Mouse (Mus musculus) megakaryocyte, embryonic 14.5 days (primary cell): ENCODE data around the gene Otogl. TPM values are rescaled to one million over a fixed set of nuclear protein-coding genes. Genes with fewer than 3 reads are reported as not detected.

Experiments used
- H3K27me3 ChIP-seq: replicated peaks from 2 replicates; pipeline ENCODE3; 2012; ENCODE audit warnings: inconsistent platforms
- H3K36me3 ChIP-seq: replicated peaks from 2 replicates; pipeline ENCODE3; 2012; ENCODE audit warnings: low read length, inconsistent platforms, mixed read lengths
- H3K4me1 ChIP-seq: 2 replicates; pipeline ENCODE4 v1.6.1; 2012; ENCODE audit warnings: inconsistent platforms
- H3K4me3 ChIP-seq: replicated peaks from 2 replicates; pipeline ENCODE3; 2012; ENCODE audit warnings: moderate library complexity, mild to moderate bottlenecking, inconsistent platforms
- H3K9me3 ChIP-seq: 2 replicates; pipeline ENCODE4 v1.6.1; 2012; ENCODE audit warnings: inconsistent platforms
- FLI1 ChIP-seq: IDR thresholded peaks from 2 replicates; pipeline ENCODE4 v1.6.1; 2012; ENCODE audit warnings: low read length, inconsistent platforms, mixed read lengths
- GATA1 ChIP-seq: IDR thresholded peaks from 3 replicates; pipeline ENCODE4 v1.6.1; 2012; ENCODE audit warnings: mixed read lengths, low read length, inconsistent platforms, borderline replicate concordance
- polyA plus RNA-seq: library from polyadenylated mRNA; stranded (reverse); fragments of >175 nt; gene quantifications from 2 replicates; pipeline ENCODE4 v1.2.3, GENCODE M21; 2012; ENCODE audit warnings: low replicate concordance; ENCODE audit not compliant: insufficient read depth

Otogl gene
- polyA plus RNA-seq = not detected in 2 replicates

GRCm38 (mm10) chr10:107912084-107912573 lies at the start of gene Otogl:
Otogl (minus strand) TSS chr10:107912134.
- no peaks in the 10 kb centered on the region for H3K27me3 ChIP-seq
- H3K4me3 ChIP-seq = no peak within 1 kb of the TSS
- H3K36me3 ChIP-seq = no peaks in the 10 kb centered on the region
- H3K9me3 ChIP-seq = peaks cover 5% of the 10 kb centered on the region; the same call in 1 of the 2 replicates
- TF ChIP-seq GATA1 = no peak
- no peak for TF ChIP-seq FLI1
- no peaks in the 10 kb centered on the region for H3K4me1 ChIP-seq

- H3K9me3 ChIP-seq = 0 out of 2 replicates have a peak, but pooled peaks cover 4% of the 10 kb centered on the region
- H3K27me3 ChIP-seq = no peaks in the 10 kb centered on the region
- peaks cover 24% of the 10 kb centered on the region for H3K4me1 ChIP-seq
- no peaks in the 10 kb centered on the region for H3K36me3 ChIP-seq
- no peak overlapping the region for H3K4me3 ChIP-seq
- TF ChIP-seq GATA1 (no peak), FLI1 (no peak)
Measured at GRCm38 (mm10) chr10:107956588-107956987, 44.7 kb upstream of the Otogl start.

- Histone ChIP-seq H3K9me3 (no peaks in the 10 kb centered on the region), H3K36me3 (no peaks in the 10 kb centered on the region), H3K27me3 (no peaks in the 10 kb centered on the region), H3K4me3 (no peak overlapping the region), H3K4me1 (peaks cover 31% of the 10 kb centered on the region)
- TF ChIP-seq GATA1 (no peak), FLI1 (no peak)
Measured at GRCm38 (mm10) chr10:107954444-107954843, 42.5 kb upstream of the Otogl start.

GRCm38 (mm10) chr10:107951596-107951995 lies 39.7 kb upstream of the Otogl start:
- Histone ChIP-seq H3K27me3 (no peaks in the 10 kb centered on the region), H3K9me3 (no peaks in the 10 kb centered on the region)
- TF ChIP-seq FLI1 (no peak), GATA1 (no peak)

GRCm38 (mm10) chr10:107949945-107950344 lies 38.0 kb upstream of the Otogl start:
- H3K9me3 ChIP-seq = no peaks in the 10 kb centered on the region
- TF ChIP-seq GATA1 (no peak), FLI1 (no peak)
- H3K36me3 ChIP-seq = no peaks in the 10 kb centered on the region
- H3K27me3 ChIP-seq = no peaks in the 10 kb centered on the region
- H3K4me1 ChIP-seq = peaks cover 64% of the 10 kb centered on the region
- no peak overlapping the region for H3K4me3 ChIP-seq

More at GRCm38 (mm10) chr10:107951596-107951995, 39.7 kb upstream of the Otogl start:
- Histone ChIP-seq H3K4me1 (peaks cover 50% of the 10 kb centered on the region), H3K4me3 (no peak overlapping the region), H3K36me3 (no peaks in the 10 kb centered on the region)

- no peak for TF ChIP-seq GATA1
- no peak for TF ChIP-seq FLI1
Measured at GRCm38 (mm10) chr10:107948647-107949046, 36.7 kb upstream of the Otogl start.

GRCm38 (mm10) chr10:107948038-107948437 lies 36.1 kb upstream of the Otogl start:
- Histone ChIP-seq H3K4me1 (peaks cover 66% of the 10 kb centered on the region), H3K4me3 (peak overlapping the region; percentile 76), H3K9me3 (no peaks in the 10 kb centered on the region), H3K27me3 (no peaks in the 10 kb centered on the region), H3K36me3 (no peaks in the 10 kb centered on the region)
- TF ChIP-seq FLI1 (no peak), GATA1 (no peak)

More at GRCm38 (mm10) chr10:107948647-107949046, 36.7 kb upstream of the Otogl start:
- Histone ChIP-seq H3K4me1 (peaks cover 68% of the 10 kb centered on the region), H3K4me3 (no peak overlapping the region), H3K27me3 (no peaks in the 10 kb centered on the region), H3K36me3 (no peaks in the 10 kb centered on the region), H3K9me3 (no peaks in the 10 kb centered on the region)

- no peaks in the 10 kb centered on the region for H3K9me3 ChIP-seq
- no peaks in the 10 kb centered on the region for H3K36me3 ChIP-seq
- no peak overlapping the region for H3K4me3 ChIP-seq
Measured at GRCm38 (mm10) chr10:107946348-107946747, 34.4 kb upstream of the Otogl start.

GRCm38 (mm10) chr10:107943859-107944258 lies 31.9 kb upstream of the Otogl start:
- Histone ChIP-seq H3K4me1 (peaks cover 60% of the 10 kb centered on the region), H3K9me3 (no peaks in the 10 kb centered on the region), H3K36me3 (no peaks in the 10 kb centered on the region), H3K27me3 (no peaks in the 10 kb centered on the region), H3K4me3 (no peak overlapping the region)
- no peak for TF ChIP-seq FLI1
- TF ChIP-seq GATA1 = no peak

More at GRCm38 (mm10) chr10:107946348-107946747, 34.4 kb upstream of the Otogl start:
- peaks cover 64% of the 10 kb centered on the region for H3K4me1 ChIP-seq
- TF ChIP-seq GATA1 (no peak), FLI1 (no peak)
- no peaks in the 10 kb centered on the region for H3K27me3 ChIP-seq

GRCm38 (mm10) chr10:107941188-107941900 lies 29.4 kb upstream of the Otogl start:
- no peaks in the 10 kb centered on the region for H3K36me3 ChIP-seq
- H3K4me3 ChIP-seq = no peak overlapping the region
- TF ChIP-seq FLI1 (no peak), GATA1 (no peak)

More at GRCm38 (mm10) chr10:107941188-107941900, 29.4 kb upstream of the Otogl start:
- H3K27me3 ChIP-seq = no peaks in the 10 kb centered on the region
- H3K9me3 ChIP-seq = no peaks in the 10 kb centered on the region
- H3K4me1 ChIP-seq = peaks cover 46% of the 10 kb centered on the region
